ENCODE assay signal across 9 mouse cellular contexts in genomic region chr17:51393771-51394221, GRCm38 (mm10).
DNase-seq lines count a peak whose midpoint lies in the region; ATAC-seq and TF ChIP-seq lines count a peak whose summit lies in the region.
"Had no signal": no experiment of that assay in that cellular context is flagged by ENCODE, and none has a peak within 500 bp of the region (broad histone marks: within the 10 kb centered on the region; RNA-seq: fewer than 3 reads in every experiment).

No protein-coding gene starts in this region.

- WGBS in neural tube, embryonic 11.5 days = 48% methylated on average over 11 of the region's 11 CpGs
- WGBS in hindbrain, postnatal 0 days = 32% methylated on average over 11 of the region's 11 CpGs
- 42% methylated on average over 11 of the region's 11 CpGs for WGBS in neural tube, embryonic 15.5 days

- no peaks in the 10 kb centered on the region for H3K36me3 ChIP-seq in neural tube, embryonic 11.5 days (ENCODE audit: control insufficient read depth, insufficient read depth, low read length)
- H3K36me3 ChIP-seq in hindbrain, postnatal 0 days (ENCODE audit: insufficient read depth, low read length) = no peaks in the 10 kb centered on the region
- H3K36me3 ChIP-seq in neural tube, embryonic 15.5 days = no peaks in the 10 kb centered on the region

- H3K9ac ChIP-seq in neural tube, embryonic 11.5 days (ENCODE audit: low read length) = no peak overlapping the region
- no peak overlapping the region for H3K9ac ChIP-seq in hindbrain, postnatal 0 days (replicated peaks; ENCODE audit: low read length)
- no peak overlapping the region for H3K9ac ChIP-seq in neural tube, embryonic 15.5 days (replicated peaks)

- H3K27me3 ChIP-seq in neural tube, embryonic 11.5 days (ENCODE audit: control insufficient read depth, insufficient read depth, low read length) = no peaks in the 10 kb centered on the region
- no peaks in the 10 kb centered on the region for H3K27me3 ChIP-seq in hindbrain, postnatal 0 days (ENCODE audit: insufficient read depth, low read length)
- H3K27me3 ChIP-seq in neural tube, embryonic 15.5 days (replicated peaks) = no peaks in the 10 kb centered on the region

- no peaks in the 10 kb centered on the region for H3K9me3 ChIP-seq in neural tube, embryonic 11.5 days (ENCODE audit: control insufficient read depth, low read length)
- no peaks in the 10 kb centered on the region for H3K9me3 ChIP-seq in hindbrain, postnatal 0 days (ENCODE audit: low read length)
- H3K9me3 ChIP-seq in neural tube, embryonic 15.5 days (replicated peaks) = no peaks in the 10 kb centered on the region

- no peak overlapping the region for H3K27ac ChIP-seq in neural tube, embryonic 11.5 days (ENCODE audit: low read depth, low read length)
- H3K27ac ChIP-seq in hindbrain, postnatal 0 days = 0 out of 2 replicates have a peak overlapping the region, but pooled peaks have one; percentile 26
- no peak overlapping the region for H3K27ac ChIP-seq in neural tube, embryonic 15.5 days (replicated peaks)
- H3K27ac ChIP-seq: left cerebral cortex, adult 2 months had no signal

- ATAC-seq in neural tube, embryonic 11.5 days (ENCODE audit: insufficient read depth, low FRiP score, low TSS enrichment) = no peak
- peak; percentile 91 for ATAC-seq in hindbrain, postnatal 0 days
- peak; percentile 70 for ATAC-seq in neural tube, embryonic 15.5 days (ENCODE audit: low FRiP score)
- no peak for ATAC-seq in monocyte, adult 5-6 weeks (replicated peaks; ENCODE audit: insufficient number of reproducible peaks, low FRiP score, low TSS enrichment, poor library complexity, severe bottlenecking)

- H3K4me1 ChIP-seq in neural tube, embryonic 11.5 days (ENCODE audit: control insufficient read depth, insufficient read depth, low read length) = no peaks in the 10 kb centered on the region
- no peaks in the 10 kb centered on the region for H3K4me1 ChIP-seq in hindbrain, postnatal 0 days (ENCODE audit: insufficient read depth, low read length)
- peaks cover 5% of the 10 kb centered on the region; the same call in 1 of the 2 replicates for H3K4me1 ChIP-seq in neural tube, embryonic 15.5 days

- peak; percentile 28 for DNase-seq in neural tube, embryonic 11.5 days (ENCODE audit: low spot score)
- DNase-seq in neural tube, embryonic 10.5 days (ENCODE audit: extremely low spot score, low spot score) = no peak
- DNase-seq in cerebellum, adult 9-11 months = peak; percentile 23
- peak; percentile 74 for DNase-seq in hindbrain, postnatal 0 days (ENCODE audit: low spot score)
- no peak for DNase-seq in B cell, adult 2 months
- DNase-seq in adrenal gland, postnatal 4 days (ENCODE audit: low spot score in 2 of 2) = no peak

- TF ChIP-seq CTCF in hindbrain, postnatal 0 days (IDR thresholded peaks at IDR 0.05; ENCODE audit: low read depth) = no peak

- H3K4me3 ChIP-seq in neural tube, embryonic 11.5 days (ENCODE audit: low read depth, low read length) = no peak overlapping the region
- no peak overlapping the region for H3K4me3 ChIP-seq in hindbrain, postnatal 0 days (ENCODE audit: low read length)
- no peak overlapping the region for H3K4me3 ChIP-seq in neural tube, embryonic 15.5 days (replicated peaks)
- H3K4me3 ChIP-seq: left cerebral cortex, adult 2 months had no signal

- no peak overlapping the region for H3K4me2 ChIP-seq in neural tube, embryonic 11.5 days (ENCODE audit: low read depth)
- peak overlapping the region; percentile 43 for H3K4me2 ChIP-seq in hindbrain, postnatal 0 days (ENCODE audit: low read depth, low read length)
- peak overlapping the region; percentile 17; the same call in 1 of the 2 replicates for H3K4me2 ChIP-seq in neural tube, embryonic 15.5 days

Comparison
In these comparisons a context has a peak if more than half of its experiments do, and no peak if none do; other contexts are left out.
1. ATAC-seq: peak in hindbrain, postnatal 0 days (single experiment) and neural tube, embryonic 15.5 days (single experiment); none in neural tube, embryonic 11.5 days (single experiment) and monocyte, adult 5-6 weeks (single experiment).
2. DNase-seq: peak in neural tube, embryonic 11.5 days (single experiment), cerebellum, adult 9-11 months (single experiment) and hindbrain, postnatal 0 days (single experiment); none in neural tube, embryonic 10.5 days (single experiment), B cell, adult 2 months (0 of 2) and adrenal gland, postnatal 4 days (0 of 2).